Mouse (Mus musculus): ENCODE measurements around the gene Sympk. TPM values are rescaled to one million over a fixed set of nuclear protein-coding genes. Genes with fewer than 3 reads are reported as not detected.

Sympk gene
- polyA plus RNA-seq, 1 experiment from 2014 or later, result 29.6 TPM

- 0 out of 2 replicates have a peak overlapping the region, but pooled peaks have one; percentile 91 for H3K4me3 ChIP-seq (replicated peaks)
- 69% methylated on average over 14 of the region's 14 CpGs for WGBS
- H3K4me2 ChIP-seq (replicated peaks), result peak overlapping the region; percentile 78
Measured at GRCm38 (mm10) chr7:19077761-19078160, 53.6 kb downstream of the Sympk start.

GRCm38 (mm10) chr7:19078732-19079131 lies 54.6 kb downstream of the Sympk start:
- WGBS, result 83% methylated on average over 3 of the region's 3 CpGs
- Histone ChIP-seq H3K9me3 (no peaks in the 10 kb centered on the region), H3K36me3 (peaks cover 32% of the 10 kb centered on the region), H3K27me3 (replicated peaks) (no peaks in the 10 kb centered on the region), H3K4me1 (replicated peaks) (peaks cover 40% of the 10 kb centered on the region), H3K4me2 (replicated peaks) (no peak overlapping the region), H3K9ac (no peak overlapping the region), H3K27ac (no peak overlapping the region), H3K4me3 (replicated peaks) (no peak overlapping the region)
- ATAC-seq, result no peak

More at GRCm38 (mm10) chr7:19077761-19078160, 53.6 kb downstream of the Sympk start:
- Histone ChIP-seq H3K27me3 (replicated peaks) (no peaks in the 10 kb centered on the region), H3K4me1 (replicated peaks) (peaks cover 30% of the 10 kb centered on the region), H3K36me3 (peaks cover 32% of the 10 kb centered on the region), H3K9ac (peak overlapping the region; percentile 97; the same call in 1 of the 2 replicates), H3K9me3 (no peaks in the 10 kb centered on the region), H3K27ac (no peak overlapping the region)
- ATAC-seq, result no peak

GRCm38 (mm10) chr7:19080451-19080950 lies 56.3 kb downstream of the Sympk start:
- 88% methylated on average over 19 of the region's 19 CpGs for WGBS
- Histone ChIP-seq H3K4me1 (replicated peaks) (peaks cover 53% of the 10 kb centered on the region), H3K4me2 (replicated peaks) (no peak overlapping the region), H3K36me3 (peaks cover 32% of the 10 kb centered on the region), H3K27me3 (replicated peaks) (no peaks in the 10 kb centered on the region), H3K27ac (no peak overlapping the region), H3K9ac (no peak overlapping the region), H3K9me3 (no peaks in the 10 kb centered on the region), H3K4me3 (replicated peaks) (no peak overlapping the region)
- ATAC-seq, result no peak

- peaks cover 60% of the 10 kb centered on the region for H3K4me1 ChIP-seq (replicated peaks)
- peak overlapping the region; percentile 1; the same call in 1 of the 2 replicates for H3K27ac ChIP-seq
- no peak for ATAC-seq
- H3K36me3 ChIP-seq, result peaks cover 32% of the 10 kb centered on the region
- no peak overlapping the region for H3K9ac ChIP-seq
- no peak overlapping the region for H3K4me3 ChIP-seq (replicated peaks)
- H3K27me3 ChIP-seq (replicated peaks), result no peaks in the 10 kb centered on the region
- H3K4me2 ChIP-seq (replicated peaks), result no peak overlapping the region
- H3K9me3 ChIP-seq, result no peaks in the 10 kb centered on the region
- 90% methylated on average over 4 of the region's 4 CpGs for WGBS
Measured at GRCm38 (mm10) chr7:19082171-19082570, 58.0 kb downstream of the Sympk start.

GRCm38 (mm10) chr7:19083096-19083495 lies 58.9 kb downstream of the Sympk start:
- Histone ChIP-seq H3K4me3 (replicated peaks) (no peak overlapping the region), H3K4me2 (replicated peaks) (peak overlapping the region; percentile 46; the same call in 1 of the 2 replicates), H3K27me3 (replicated peaks) (no peaks in the 10 kb centered on the region), H3K9me3 (no peaks in the 10 kb centered on the region), H3K9ac (no peak overlapping the region), H3K36me3 (peaks cover 29% of the 10 kb centered on the region), H3K27ac (0 out of 2 replicates have a peak overlapping the region, but pooled peaks have one; percentile 1), H3K4me1 (replicated peaks) (peaks cover 51% of the 10 kb centered on the region)
- no peak for ATAC-seq
- 56% methylated on average over 6 of the region's 6 CpGs for WGBS

GRCm38 (mm10) chr7:19083701-19084100 lies 59.5 kb downstream of the Sympk start, which contains the start of gene Dmpk:
TSS of gene Dmpk (plus strand) at chr7:19083849.
- Histone ChIP-seq H3K36me3 (peaks cover 23% of the 10 kb centered on the region), H3K9ac (peak within 1 kb of the TSS; percentile 27), H3K27me3 (replicated peaks) (no peaks in the 10 kb centered on the region), H3K4me1 (replicated peaks) (peaks cover 50% of the 10 kb centered on the region), H3K27ac (peak within 1 kb of the TSS; percentile 15), H3K4me3 (replicated peaks) (peak within 1 kb of the TSS; percentile 27), H3K4me2 (replicated peaks) (peak within 1 kb of the TSS; percentile 46), H3K9me3 (no peaks in the 10 kb centered on the region)
- 36% methylated on average over 10 of the region's 10 CpGs for WGBS
- ATAC-seq, result peak; percentile 51

GRCm38 (mm10) chr7:19084277-19084771 lies 60.1 kb downstream of the Sympk start:
- 51% methylated on average over 6 of the region's 6 CpGs for WGBS
- Histone ChIP-seq H3K27ac (peak overlapping the region; percentile 15), H3K36me3 (peaks cover 21% of the 10 kb centered on the region), H3K4me2 (replicated peaks) (peak overlapping the region; percentile 46), H3K4me3 (replicated peaks) (peak overlapping the region; percentile 27), H3K4me1 (replicated peaks) (peaks cover 50% of the 10 kb centered on the region), H3K27me3 (replicated peaks) (no peaks in the 10 kb centered on the region), H3K9me3 (no peaks in the 10 kb centered on the region), H3K9ac (peak overlapping the region; percentile 27)
- peak; percentile 20 for ATAC-seq

GRCm38 (mm10) chr7:19084921-19085473 lies 60.8 kb downstream of the Sympk start:
- peaks cover 50% of the 10 kb centered on the region for H3K4me1 ChIP-seq (replicated peaks)
- H3K27me3 ChIP-seq (replicated peaks), result no peaks in the 10 kb centered on the region
- H3K36me3 ChIP-seq, result peaks cover 20% of the 10 kb centered on the region
- peak overlapping the region; percentile 46 for H3K4me2 ChIP-seq (replicated peaks)
- WGBS, result 23% methylated on average over 9 of the region's 9 CpGs
- H3K27ac ChIP-seq, result peak overlapping the region; percentile 46
- peak overlapping the region; percentile 27 for H3K4me3 ChIP-seq (replicated peaks)
- H3K9ac ChIP-seq, result peak overlapping the region; percentile 32
- H3K9me3 ChIP-seq, result no peaks in the 10 kb centered on the region
- ATAC-seq, result no peak

- H3K27me3 ChIP-seq (replicated peaks), result no peaks in the 10 kb centered on the region; the same call in 1 of the 2 replicates
- H3K4me1 ChIP-seq (replicated peaks), result peaks cover 50% of the 10 kb centered on the region
- no peaks in the 10 kb centered on the region for H3K9me3 ChIP-seq
- ATAC-seq, result no peak
- peak overlapping the region; percentile 27 for H3K4me3 ChIP-seq (replicated peaks)
- 13% methylated on average over 6 of the region's 6 CpGs for WGBS
- peaks cover 15% of the 10 kb centered on the region for H3K36me3 ChIP-seq
- peak overlapping the region; percentile 32 for H3K9ac ChIP-seq
- H3K4me2 ChIP-seq (replicated peaks), result peak overlapping the region; percentile 46
- H3K27ac ChIP-seq, result peak overlapping the region; percentile 46
Measured at GRCm38 (mm10) chr7:19085495-19085894, 61.3 kb downstream of the Sympk start.

GRCm38 (mm10) chr7:19086042-19086441 lies 61.9 kb downstream of the Sympk start:
- Histone ChIP-seq H3K4me2 (replicated peaks) (peak overlapping the region; percentile 46), H3K9ac (peak overlapping the region; percentile 32), H3K9me3 (no peaks in the 10 kb centered on the region), H3K36me3 (peaks cover 16% of the 10 kb centered on the region), H3K27ac (peak overlapping the region; percentile 46; the same call in 1 of the 2 replicates), H3K27me3 (replicated peaks) (no peaks in the 10 kb centered on the region; the same call in 1 of the 2 replicates), H3K4me3 (replicated peaks) (peak overlapping the region; percentile 27), H3K4me1 (replicated peaks) (peaks cover 50% of the 10 kb centered on the region)
- 11% methylated on average over 14 of the region's 14 CpGs for WGBS
- ATAC-seq, result peak; percentile 53

GRCm38 (mm10) chr7:19086760-19087159 lies 62.6 kb downstream of the Sympk start:
- Histone ChIP-seq H3K36me3 (0 out of 2 replicates have a peak, but pooled peaks cover 8% of the 10 kb centered on the region), H3K9me3 (no peaks in the 10 kb centered on the region), H3K4me1 (replicated peaks) (peaks cover 54% of the 10 kb centered on the region), H3K27ac (no peak overlapping the region), H3K27me3 (replicated peaks) (no peaks in the 10 kb centered on the region; the same call in 1 of the 2 replicates), H3K9ac (no peak overlapping the region), H3K4me2 (replicated peaks) (peak overlapping the region; percentile 46; the same call in 1 of the 2 replicates), H3K4me3 (replicated peaks) (no peak overlapping the region)
- ATAC-seq, result no peak
- 68% methylated on average over 18 of the region's 18 CpGs for WGBS

GRCm38 (mm10) chr7:19088813-19089212 lies 64.6 kb downstream of the Sympk start:
- Histone ChIP-seq H3K4me1 (replicated peaks) (peaks cover 49% of the 10 kb centered on the region), H3K9ac (no peak overlapping the region)
- 42% methylated on average over 10 of the region's 10 CpGs for WGBS

More at GRCm38 (mm10) chr7:19088813-19089212, 64.6 kb downstream of the Sympk start:
- ATAC-seq, result no peak
- Histone ChIP-seq H3K36me3 (0 out of 2 replicates have a peak, but pooled peaks cover 4% of the 10 kb centered on the region), H3K4me3 (replicated peaks) (no peak overlapping the region), H3K27ac (no peak overlapping the region), H3K27me3 (replicated peaks) (no peaks in the 10 kb centered on the region; the same call in 1 of the 2 replicates), H3K4me2 (replicated peaks) (no peak overlapping the region), H3K9me3 (no peaks in the 10 kb centered on the region)

Data from intestine, embryonic 15.5 days (tissue).